Mouse (Mus musculus): ENCODE data around the gene H3f3a.

- TF ChIP-seq CTCF (IDR thresholded peaks at IDR 0.05; ENCODE audit: low read depth) (no peak), EP300 (IDR thresholded peaks at IDR 0.05; ENCODE audit: low read depth) (no peak)
Observed at GRCm38 (mm10) chr1:180783580-180783928, 30.2 kb downstream of the H3f3a start.

Data from liver, embryonic 14.5 days (tissue).